Mouse (Mus musculus) cerebellum, adult 11-12 months (tissue): ENCODE measurements around the gene Abhd16a.

Experiments
- DNase-seq: peaks from one replicate; pipeline ENCODE4 v3.0.0; 2022

Gene Abhd16a

GRCm38 (mm10) chr17:35060071-35060470 is 29.0 kb upstream of the Abhd16a start:
- peak; percentile 65 for DNase-seq

DNA sequence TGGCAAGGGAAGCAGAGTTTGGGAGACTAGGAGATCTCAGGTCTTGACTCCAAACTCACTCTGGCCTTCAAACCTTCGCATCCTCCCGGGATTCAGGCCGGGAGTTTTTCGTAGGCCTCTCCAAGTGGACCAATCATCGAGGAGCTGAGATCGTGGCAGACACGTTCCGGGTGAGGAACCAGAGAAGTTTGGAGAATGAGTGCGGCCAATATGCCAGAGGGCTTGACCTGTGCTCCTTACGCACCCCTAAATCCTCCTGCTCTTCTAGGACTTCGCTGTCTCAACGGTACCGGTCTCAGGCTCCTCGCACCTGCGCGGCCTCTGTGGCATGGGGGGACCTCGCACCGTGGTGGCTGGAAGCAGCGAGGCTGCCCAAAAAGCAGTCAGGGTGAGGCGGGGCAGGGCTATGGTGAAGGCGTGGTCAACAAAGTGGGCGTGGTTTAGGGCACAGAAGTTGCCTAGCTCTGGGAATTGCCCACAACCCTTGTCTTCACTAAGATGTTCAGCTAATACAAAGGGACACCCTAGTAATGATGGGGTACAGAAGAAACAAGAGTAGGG is 28.2 kb upstream of the Abhd16a start:
- peak; percentile 61 for DNase-seq

DNA sequence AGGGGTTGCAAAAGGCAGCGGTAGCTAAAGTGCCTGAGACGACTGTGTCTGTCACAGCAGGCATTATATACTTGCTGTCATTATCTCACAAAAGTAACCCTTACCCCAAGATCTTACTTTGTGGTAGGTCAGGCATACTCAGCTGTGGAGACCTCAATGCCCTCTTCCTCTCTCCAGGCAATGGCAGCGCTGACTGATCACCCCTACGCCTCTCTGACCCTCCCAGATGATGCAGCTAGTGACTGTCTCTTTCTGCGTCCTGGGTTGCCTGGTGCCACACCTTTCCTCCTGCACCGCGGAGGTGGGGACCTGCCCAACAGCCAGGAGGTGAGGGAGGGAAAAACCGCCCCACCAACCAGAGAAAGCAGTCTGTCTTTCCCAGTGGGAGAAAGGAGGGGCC is 27.8 kb upstream of the Abhd16a start:
- peak; percentile 40 for DNase-seq

DNA sequence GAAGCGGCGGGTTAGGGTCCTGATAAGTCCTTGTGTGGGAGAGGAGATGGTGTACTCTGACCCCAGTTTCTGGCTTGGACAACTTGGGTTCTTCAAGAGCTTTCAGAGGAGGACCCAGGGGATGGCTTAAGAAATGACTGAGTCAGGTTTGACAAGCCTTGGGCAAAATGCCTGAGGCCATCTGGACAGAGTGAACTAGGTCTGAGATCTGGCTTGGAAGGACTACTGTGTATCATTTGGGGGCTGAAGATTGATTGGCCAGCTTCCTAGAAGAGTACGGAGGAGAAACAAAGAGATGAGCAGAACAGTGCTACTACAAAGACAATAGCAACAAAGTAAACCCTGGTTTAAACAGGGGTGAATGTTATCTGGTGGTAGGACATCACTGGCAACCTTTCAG is 25.6 kb upstream of the Abhd16a start:
- DNase-seq: peak; percentile 54

- DNase-seq: peak; percentile 82
These were observed 24.6 kb upstream of the Abhd16a start for GRCm38 (mm10) chr17:35064378-35064877.

GRCm38 (mm10) chr17:35064951-35065947 is 23.8 kb upstream of the Abhd16a start, which contains the start of gene Ly6g6c:
Gene Ly6g6c, plus strand, starts transcription at chr17:35065388.
- DNase-seq: peak; percentile 73

DNA sequence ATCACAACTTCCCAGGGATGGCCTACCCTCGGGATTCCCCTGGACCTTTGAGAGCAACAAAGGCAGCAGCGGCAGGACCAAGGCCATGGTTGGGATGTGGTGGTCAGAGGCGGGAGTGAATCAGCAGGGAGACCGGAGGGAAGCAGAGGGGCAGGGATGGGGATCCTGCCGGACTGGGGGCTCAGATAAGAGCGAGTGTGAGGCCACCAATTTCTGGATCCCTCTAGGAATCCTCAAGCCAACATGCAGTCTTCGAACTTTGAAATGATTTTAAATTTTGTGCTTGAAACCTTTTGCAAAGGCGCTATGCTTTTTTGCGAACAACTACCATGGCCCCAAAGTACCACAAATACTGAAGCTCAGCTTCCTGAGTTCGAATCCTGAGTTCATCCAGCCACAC is 23.0 kb upstream of the Abhd16a start, which contains the start of gene Mpig6b:
Gene Mpig6b (minus strand): TSS at position 101 of the 400 bp plus-strand sequence.
- no peak for DNase-seq

DNA sequence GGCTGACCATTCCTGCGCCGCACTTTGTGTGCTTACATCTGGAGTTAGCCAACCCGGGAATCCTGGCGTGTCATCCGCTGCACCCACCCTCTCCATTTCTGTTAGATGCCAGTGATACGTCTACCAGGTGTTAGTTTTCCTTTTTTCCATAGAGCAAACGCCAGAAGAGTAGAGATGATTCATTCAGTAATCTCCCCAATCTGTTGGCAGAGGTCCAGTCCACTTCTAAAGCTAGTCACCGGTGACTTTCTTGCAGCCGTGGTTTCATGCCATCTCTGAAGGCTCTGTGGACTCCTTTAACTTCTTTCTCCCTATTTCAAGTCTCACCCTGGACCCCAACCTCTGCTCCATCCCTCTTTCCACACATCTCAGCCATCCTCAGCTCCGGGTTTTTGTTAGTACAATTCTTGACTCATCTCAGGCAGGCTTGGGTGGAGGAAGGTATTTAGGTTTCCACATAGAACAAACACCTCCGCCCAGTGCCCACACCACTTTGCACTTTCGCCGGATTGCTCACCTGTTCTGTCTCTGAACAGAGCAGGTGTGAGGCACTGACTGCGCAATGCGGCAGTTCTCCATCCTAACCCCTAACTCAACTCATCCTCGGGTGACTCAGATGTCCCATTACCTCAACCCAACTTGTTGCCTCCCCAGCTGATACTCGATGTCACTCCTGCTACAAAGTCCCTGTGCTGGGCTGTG is 20.7 kb upstream of the Abhd16a start:
- peak; percentile 55 for DNase-seq

DNA sequence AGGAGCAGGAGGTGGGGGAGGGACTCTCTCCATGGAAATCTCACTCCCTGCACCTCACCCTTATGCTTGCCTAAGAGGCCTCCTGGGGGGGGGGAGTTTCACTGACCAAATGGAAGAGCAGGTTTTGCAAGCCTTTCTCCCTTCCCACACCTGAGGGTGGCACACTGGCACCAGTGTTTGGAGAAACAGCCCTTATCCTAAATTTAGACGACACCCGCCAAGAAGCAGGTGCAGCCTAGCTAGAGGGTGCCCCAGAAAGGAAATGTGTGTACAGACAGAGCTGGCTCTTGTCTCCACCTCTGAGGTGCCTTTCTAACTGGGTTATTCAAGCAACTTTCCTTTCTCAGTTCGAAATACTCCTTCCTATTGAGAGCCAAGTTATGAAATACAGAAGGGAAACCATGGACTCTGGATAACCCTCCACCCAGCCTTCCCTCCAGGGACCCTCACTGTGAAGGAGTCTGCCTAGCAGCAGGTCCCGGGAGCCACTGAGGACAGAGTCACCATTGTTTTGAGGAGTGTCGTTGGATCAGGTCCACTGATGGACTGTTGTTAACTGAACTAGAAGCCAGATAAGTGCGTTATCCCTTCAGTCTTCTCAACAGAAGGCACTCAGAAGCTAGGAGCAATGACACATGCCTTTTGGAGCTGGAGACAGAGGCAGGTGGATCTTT is 18.4 kb upstream of the Abhd16a start:
- DNase-seq: peak; percentile 95

DNA sequence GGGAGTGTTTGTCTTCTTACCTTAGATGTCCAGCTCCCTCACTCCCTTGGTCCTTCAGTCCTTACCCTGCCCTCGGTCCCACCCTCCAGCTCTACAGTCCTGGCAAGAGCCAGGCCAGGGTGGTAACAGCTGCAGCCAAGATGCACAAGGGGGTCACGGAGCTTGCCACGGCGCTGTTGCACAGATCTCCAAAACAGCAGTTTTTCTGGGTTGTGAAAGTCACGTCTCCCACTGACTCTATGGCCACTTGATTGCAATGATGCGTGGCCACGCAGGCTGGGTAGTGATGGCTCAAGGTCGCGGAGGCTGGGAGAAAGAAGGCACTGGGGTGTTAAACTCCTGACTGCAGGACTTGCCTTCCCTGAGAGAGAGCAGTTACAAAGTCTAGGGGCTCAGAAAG is 17.6 kb upstream of the Abhd16a start:
- DNase-seq: peak; percentile 56

GRCm38 (mm10) chr17:35074097-35074496 is 15.0 kb upstream of the Abhd16a start:
- DNase-seq: peak; percentile 93

GRCm38 (mm10) chr17:35076507-35077176 is 12.4 kb upstream of the Abhd16a start, which contains the start of gene Ly6g6e:
Gene Ly6g6e, plus strand, starts transcription at chr17:35076902.
- DNase-seq: no peak

GRCm38 (mm10) chr17:35077285-35077684 is 11.8 kb upstream of the Abhd16a start:
- no peak for DNase-seq

GRCm38 (mm10) chr17:35077786-35078233 is 11.3 kb upstream of the Abhd16a start, which contains the start of gene Ly6g6d:
Gene Ly6g6d, minus strand, starts transcription at chr17:35078065.
- peak; percentile 68 for DNase-seq

DNA sequence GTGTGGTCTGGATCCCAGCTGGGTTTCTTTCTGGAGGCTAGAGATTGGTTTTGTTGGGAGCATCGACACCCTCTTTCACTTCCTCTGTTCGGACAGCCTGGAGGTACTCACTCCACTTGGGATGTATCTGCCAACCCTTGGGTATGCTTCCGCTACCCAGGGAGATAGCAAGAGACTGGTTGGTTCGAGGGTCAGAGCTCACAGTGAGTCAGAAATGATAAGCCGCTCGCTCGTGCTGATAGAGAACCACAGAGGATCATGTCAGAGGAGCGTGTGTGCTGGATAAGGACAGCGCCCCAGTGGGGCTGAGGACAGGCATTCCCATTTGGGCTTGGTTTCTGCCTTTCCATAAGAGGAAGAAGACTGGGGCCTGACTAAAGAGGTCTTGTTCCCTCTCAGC is 9.3 kb upstream of the Abhd16a start:
- no peak for DNase-seq

- no peak for DNase-seq
These were observed 8.8 kb upstream of the Abhd16a start for GRCm38 (mm10) chr17:35080248-35080647.

- no peak for DNase-seq
These were observed 8.4 kb upstream of the Abhd16a start for GRCm38 (mm10) chr17:35080710-35081109.

DNA sequence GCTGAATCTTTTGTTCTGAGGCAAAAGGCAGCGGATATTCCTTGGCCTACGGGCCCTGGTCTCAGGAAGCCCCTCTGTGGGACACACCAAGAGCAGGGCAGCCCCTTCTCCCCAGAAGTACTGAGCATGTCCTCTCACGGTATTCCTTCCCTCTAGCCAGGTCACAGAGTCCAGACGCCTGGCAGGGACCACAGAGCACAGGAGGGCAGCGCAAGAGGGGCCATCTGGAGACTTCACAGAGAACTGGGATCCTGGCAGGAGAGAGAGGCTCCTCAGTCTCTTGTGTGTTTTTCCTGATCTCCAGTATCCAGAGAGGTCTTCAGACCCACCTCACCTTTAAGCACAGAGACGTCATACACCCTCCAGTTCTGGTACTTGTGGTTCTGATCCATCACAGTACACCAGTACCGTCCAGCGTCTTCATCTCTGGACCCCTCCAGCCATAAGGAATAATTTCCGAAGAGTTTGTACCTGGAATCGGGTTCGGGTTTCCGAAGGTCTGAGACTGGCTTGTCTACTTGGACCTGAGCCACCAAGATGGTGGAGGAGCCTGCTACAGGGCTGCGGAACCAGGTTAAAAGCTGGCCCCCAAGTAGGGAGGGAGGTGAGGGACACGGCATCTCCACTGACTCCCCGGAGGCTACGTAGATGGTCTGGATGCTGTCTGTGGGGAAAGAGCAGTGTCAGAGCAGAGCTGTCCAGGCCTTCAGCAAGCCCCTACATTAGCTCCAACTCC is 6.1 kb upstream of the Abhd16a start:
- DNase-seq: peak; percentile 86

DNA sequence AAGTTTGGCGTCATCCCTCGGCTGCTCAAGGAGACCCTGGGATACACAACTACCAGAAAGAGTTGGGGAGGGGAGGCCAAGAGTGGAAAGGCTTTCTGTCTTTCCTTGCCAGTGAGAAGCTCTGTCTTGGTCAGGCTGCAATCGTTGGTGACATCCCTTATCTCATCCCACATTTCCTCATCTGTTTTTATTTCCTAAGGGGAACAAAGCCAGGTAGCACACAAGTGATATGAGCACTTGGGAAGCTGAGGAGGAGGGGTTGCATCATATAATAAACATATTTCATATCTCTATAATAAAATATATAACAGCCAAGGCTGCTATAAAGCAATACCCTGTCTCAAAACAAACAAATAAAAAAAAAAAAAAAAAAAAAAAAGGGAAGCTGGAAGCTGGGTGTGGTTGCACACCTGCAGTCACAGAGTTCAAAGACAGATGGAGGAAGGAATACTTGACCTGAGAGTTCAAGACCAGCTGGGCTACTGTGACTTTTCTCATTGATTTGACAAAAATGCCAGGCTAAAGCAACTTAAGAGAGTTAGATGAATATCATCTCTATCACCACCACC is 5.0 kb upstream of the Abhd16a start:
- DNase-seq: no peak

DNA sequence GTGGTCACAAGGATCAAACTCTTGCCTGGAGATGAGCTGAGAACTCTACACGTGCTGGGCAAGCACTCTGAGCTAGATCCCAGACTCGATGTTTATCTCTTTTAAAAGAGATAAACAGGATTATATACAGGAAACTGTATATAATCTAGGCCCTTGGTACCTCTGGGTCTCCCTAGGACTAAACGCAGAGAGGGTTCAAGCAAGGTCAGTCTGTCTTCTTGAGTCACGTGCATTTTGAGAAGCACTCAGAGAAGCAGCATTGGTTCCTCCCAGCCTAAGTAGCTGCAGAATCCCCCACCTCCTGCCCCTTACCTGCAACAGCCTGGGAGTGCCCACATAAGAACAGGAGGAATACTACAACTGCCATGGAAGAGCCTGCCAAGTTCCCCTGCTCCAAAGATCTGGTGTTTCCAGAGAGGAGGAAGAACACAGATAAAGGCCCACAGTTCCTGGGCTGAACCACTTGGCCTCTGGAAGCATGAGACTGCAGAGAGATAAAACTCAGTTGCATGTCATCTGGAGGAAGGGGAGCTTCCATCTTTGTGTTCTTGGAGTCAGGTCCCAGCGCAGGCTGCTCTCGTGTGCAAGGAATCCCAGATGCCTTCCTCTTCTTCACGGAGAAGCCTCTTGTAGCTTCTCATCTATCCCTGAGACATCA is 3.7 kb upstream of the Abhd16a start, which contains the start of gene Ly6g6f:
Gene Ly6g6f (minus strand): TSS at position 403 of the 658 bp plus-strand sequence.
- DNase-seq: no peak
